Mouse (Mus musculus): ENCODE measurements around the gene Snw1. TPM values are rescaled to one million over a fixed set of nuclear protein-coding genes. Genes with fewer than 3 reads are reported as not detected.

Gene Snw1
- polyA plus RNA-seq, 1 experiment from 2014 or later = 137 TPM

Small RNAs within 50 kb of the gene (microRNA-seq; reads per million reads assigned to microRNA genes)
- gene Mir3068 = 16.2 reads per million, percentile 27 among the genes with 10 or more reads in this experiment

Other genes starting within 250 kb of the Snw1 start
- gene Noxred1, start 233.5 kb downstream of the Snw1 start, polyA plus RNA-seq (2016; fragmentation: Nextera tagmentation; extraction: Ambion mirVana) = 1.6 and 1.9 TPM in 2 replicates
- gene Vipas39, start 206.0 kb downstream of the Snw1 start, polyA plus RNA-seq (2016; fragmentation: Nextera tagmentation; extraction: Ambion mirVana) = 62.0 and 62.8 TPM in 2 replicates
- gene Ahsa1, start 205.8 kb downstream of the Snw1 start, polyA plus RNA-seq (2016; fragmentation: Nextera tagmentation; extraction: Ambion mirVana) = 196 and 197 TPM in 2 replicates
- gene Ism2, start 172.6 kb downstream of the Snw1 start, polyA plus RNA-seq (2016; fragmentation: Nextera tagmentation; extraction: Ambion mirVana) = 0.32 and 0.54 TPM in 2 replicates
- 65.0 and 66.3 TPM in 2 replicates for gene Sptlc2, start 83.9 kb downstream of the Snw1 start, polyA plus RNA-seq (2016; fragmentation: Nextera tagmentation; extraction: Ambion mirVana)
- 243 and 264 TPM in 2 replicates for gene Slirp, start 28.4 kb downstream of the Snw1 start, polyA plus RNA-seq (2016; fragmentation: Nextera tagmentation; extraction: Ambion mirVana)
- 53.2 and 60.3 TPM in 2 replicates for gene Alkbh1, start 28.3 kb downstream of the Snw1 start, polyA plus RNA-seq (2016; fragmentation: Nextera tagmentation; extraction: Ambion mirVana)
- not detected in 2 replicates for gene Gm5788, start 22.4 kb upstream of the Snw1 start, polyA plus RNA-seq (2016; fragmentation: Nextera tagmentation; extraction: Ambion mirVana)
- not detected in 2 replicates for gene Gm8300, start 42.0 kb upstream of the Snw1 start, polyA plus RNA-seq (2016; fragmentation: Nextera tagmentation; extraction: Ambion mirVana)
- not detected in 2 replicates for gene Oog1, start 130.4 kb upstream of the Snw1 start, polyA plus RNA-seq (2016; fragmentation: Nextera tagmentation; extraction: Ambion mirVana)
- gene Gm4027, start 146.6 kb upstream of the Snw1 start, polyA plus RNA-seq (2016; fragmentation: Nextera tagmentation; extraction: Ambion mirVana) = not detected in 2 replicates
- not detected in 2 replicates for gene Gm16381, start 172.3 kb upstream of the Snw1 start, polyA plus RNA-seq (2016; fragmentation: Nextera tagmentation; extraction: Ambion mirVana)